Mouse (Mus musculus) CD4-positive naive resting alpha-beta T cell, adult 57 days (primary cell): ENCODE data around the gene Serpinb9. TPM values are rescaled to one million over a fixed set of nuclear protein-coding genes. Genes with fewer than 3 reads are reported as not detected.

Experiments used
- total RNA-seq: library from RNA; stranded (reverse); gene quantifications from one replicate; pipeline ENCODE4 v1.2.4, GENCODE M21; 2023

Serpinb9 gene
- 5.6 TPM for total RNA-seq

DNA sequence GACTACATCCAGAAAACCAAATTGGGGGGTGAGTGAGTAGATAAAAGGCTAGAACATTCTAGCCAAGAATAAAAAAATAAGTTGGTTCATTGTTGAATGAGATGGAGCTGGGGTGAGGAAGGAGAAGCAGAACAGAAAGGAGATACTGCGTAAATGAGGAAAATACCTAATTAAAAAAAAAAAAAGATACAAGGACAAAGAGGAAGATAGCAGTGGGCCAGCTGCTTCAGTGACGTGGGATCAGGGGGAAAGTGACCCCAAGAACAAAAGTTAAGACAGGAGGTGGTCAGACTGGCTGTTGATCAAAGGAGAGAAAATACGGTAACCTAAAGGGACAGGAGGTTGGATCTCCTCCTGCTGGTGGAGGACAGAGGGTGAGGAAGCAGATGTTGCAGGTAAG is at the start of gene Serpinb9:
Gene Serpinb9 (plus strand): TSS at position 301 of the 400 bp plus-strand sequence.

DNA sequence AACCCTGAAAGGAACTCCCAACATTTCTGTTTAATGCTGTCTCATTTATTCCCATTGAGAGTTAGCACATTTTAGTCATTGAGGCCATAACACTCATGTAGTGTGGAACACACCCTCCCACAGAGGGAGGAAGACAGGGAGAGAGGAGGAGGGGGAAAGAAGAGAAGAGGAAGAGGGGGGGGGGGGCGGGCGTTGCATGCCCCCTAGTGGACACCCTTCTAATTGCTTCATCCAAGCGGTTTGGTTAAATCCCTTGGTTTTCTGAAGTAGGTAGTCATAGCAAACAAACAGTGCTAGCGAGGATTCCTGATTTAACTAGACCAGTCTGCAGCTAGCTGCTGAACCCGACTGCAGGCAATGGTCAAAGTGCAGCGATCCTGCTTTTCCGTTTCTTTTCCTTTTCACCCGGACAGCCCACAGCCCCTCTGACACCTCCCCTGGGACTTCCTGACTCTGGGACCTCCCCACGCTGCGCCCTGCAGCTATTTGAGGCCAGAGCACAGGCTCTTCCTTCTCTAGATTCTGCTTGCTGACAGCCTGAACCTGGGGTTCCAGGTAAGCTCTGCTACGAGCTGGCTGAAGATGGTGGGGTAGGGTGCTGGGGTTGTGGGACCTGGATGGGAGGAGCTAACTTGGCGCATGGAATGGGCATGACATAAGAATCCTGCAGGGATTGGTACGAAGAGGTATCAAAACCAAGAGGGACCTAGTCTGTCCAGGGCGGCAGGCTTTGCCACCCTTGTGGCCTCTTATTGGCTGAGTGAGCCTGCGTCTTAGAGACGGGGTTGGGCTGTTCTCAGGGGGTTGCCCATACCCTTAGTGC is 37.9 kb upstream of the Serpinb9 start, which contains the start of gene Serpinb6b:
Gene Serpinb6b (plus strand): TSS at position 221 of the 823 bp plus-strand sequence.

DNA sequence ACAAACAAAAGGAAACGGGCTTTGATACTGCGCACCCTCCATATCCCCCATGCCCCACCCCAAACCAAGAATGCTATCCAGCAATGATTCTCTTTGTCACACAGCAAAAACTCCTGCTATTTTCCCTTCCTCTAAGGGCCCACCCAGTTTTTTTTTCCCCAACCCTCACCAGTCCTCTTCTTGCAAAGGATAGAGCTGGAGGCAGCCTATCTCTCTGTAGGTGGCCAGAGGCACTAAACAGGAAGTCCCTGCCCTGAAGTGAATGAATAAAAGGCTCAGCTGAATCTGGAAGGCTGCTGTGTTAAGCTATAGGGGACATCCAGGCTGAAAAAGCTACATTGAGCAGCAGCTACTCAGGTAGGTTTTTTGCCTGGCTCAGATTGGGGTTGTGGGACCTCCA is 24.2 kb downstream of the Serpinb9 start, which contains the start of gene Serpinb9b:
Gene Serpinb9b (plus strand): TSS at position 173 of the 400 bp plus-strand sequence.

Other genes starting within 250 kb of the Serpinb9 start
- not detected for gene Mylk4, start 219.3 kb upstream of the Serpinb9 start, total RNA-seq
- 44.3 TPM for gene Wrnip1, start 201.2 kb upstream of the Serpinb9 start, total RNA-seq
- not detected for gene D930007J09Rik, start 200.4 kb upstream of the Serpinb9 start, total RNA-seq
- 8.4 TPM for gene Serpinb1a, start 152.1 kb upstream of the Serpinb9 start, total RNA-seq
- not detected for gene Serpinb1c, start 105.0 kb upstream of the Serpinb9 start, total RNA-seq
- 10.3 TPM for gene Serpinb6b, start 38.0 kb upstream of the Serpinb9 start, total RNA-seq
- not detected for gene Serpinb9b, start 24.2 kb downstream of the Serpinb9 start, total RNA-seq
- gene Serpinb1b, start 75.3 kb downstream of the Serpinb9 start, total RNA-seq = not detected
- gene Serpinb9c, start 156.5 kb downstream of the Serpinb9 start, total RNA-seq = not detected
- gene Serpinb9d, start 189.7 kb downstream of the Serpinb9 start, total RNA-seq = not detected
- gene Serpinb9e, start 246.4 kb downstream of the Serpinb9 start, total RNA-seq = not detected